Mouse (Mus musculus) G1E (cell line): Measurements from ENCODE around the gene Trappc10.

Experiments
- CTCF ChIP-seq: IDR thresholded peaks from 2 replicates; pipeline ENCODE4 v1.5.1; 2012; ENCODE audit warnings: low read depth, low read length, inconsistent platforms, mixed read lengths
- GATA1 ChIP-seq: IDR thresholded peaks from 2 replicates; pipeline ENCODE4 v1.6.1; 2012; ENCODE audit warnings: borderline replicate concordance, low read length, inconsistent platforms, mixed read lengths
- TAL1 ChIP-seq: conservative IDR thresholded peaks from 2 replicates; pipeline ENCODE4 v1.6.1; 2012; ENCODE audit warnings: low read depth, low read length, inconsistent platforms, mixed read lengths

GRCm38 (mm10) chr10:78161096-78161495, 83.3 kb downstream of the Trappc10 start:
- TF ChIP-seq TAL1 = no peak
- TF ChIP-seq GATA1 = no peak
- TF ChIP-seq CTCF = no peak
